Mouse (Mus musculus): Measurements from ENCODE around the gene Gldn.

- TF ChIP-seq CTCF (IDR thresholded peaks at IDR 0.05; ENCODE audit: borderline replicate concordance, control insufficient read depth, extremely low read depth, insufficient read depth, low read length, poor library complexity) (no peak), POLR2A (IDR thresholded peaks at IDR 0.05; ENCODE audit: control insufficient read depth, extremely low read depth, insufficient read depth, low read length, poor library complexity) (no peak)
Observed at GRCm38 (mm10) chr9:54342026-54342425, 55.7 kb downstream of the Gldn start.

Data from thymus, adult 2 months (tissue).